Mouse (Mus musculus): ENCODE results near the gene Nox4.

DNA sequence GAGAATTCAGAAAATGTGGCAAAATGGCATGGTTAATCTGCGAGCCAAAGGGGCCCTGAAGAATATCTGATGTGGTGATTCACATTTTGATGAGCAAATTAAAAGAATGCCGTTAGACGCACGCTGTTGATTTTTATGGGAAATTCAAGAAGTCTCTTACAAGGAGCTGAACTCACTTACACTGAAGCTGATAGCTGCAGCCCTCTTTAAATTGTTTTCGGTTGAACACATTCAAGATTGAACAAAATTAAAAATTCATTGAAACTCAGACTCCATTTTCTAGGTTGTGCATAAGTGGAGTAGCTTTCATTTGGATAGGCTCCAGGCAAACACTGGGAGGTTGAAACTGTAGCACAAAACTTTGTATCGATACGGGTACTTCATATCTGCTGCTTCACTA lies 151.1 kb downstream of the Nox4 start:
- no peak for TF ChIP-seq CTCF (IDR thresholded peaks at IDR 0.05; ENCODE audit: low read depth)
- no peak for TF ChIP-seq EP300 (IDR thresholded peaks at IDR 0.05; ENCODE audit: low read depth)
